Mouse (Mus musculus) neutrophil, adult 83 days (primary cell): Measurements from ENCODE around the gene Gemin8. TPM values are rescaled to one million over a fixed set of nuclear protein-coding genes. Genes with fewer than 3 reads are reported as not detected.

Experiments
- total RNA-seq, 2 experiments: library from RNA; stranded (reverse); gene quantifications; one replicate each; pipeline ENCODE4 v1.2.4; 2023

Gene Gemin8
- 1 to 10 TPM; 2.1 to 3.9 TPM for total RNA-seq

GRCm38 (mm10) chrX:166169892-166170799 lies at the start of gene Gemin8:
Gene Gemin8 (plus strand): TSS chrX:166170454.

DNA sequence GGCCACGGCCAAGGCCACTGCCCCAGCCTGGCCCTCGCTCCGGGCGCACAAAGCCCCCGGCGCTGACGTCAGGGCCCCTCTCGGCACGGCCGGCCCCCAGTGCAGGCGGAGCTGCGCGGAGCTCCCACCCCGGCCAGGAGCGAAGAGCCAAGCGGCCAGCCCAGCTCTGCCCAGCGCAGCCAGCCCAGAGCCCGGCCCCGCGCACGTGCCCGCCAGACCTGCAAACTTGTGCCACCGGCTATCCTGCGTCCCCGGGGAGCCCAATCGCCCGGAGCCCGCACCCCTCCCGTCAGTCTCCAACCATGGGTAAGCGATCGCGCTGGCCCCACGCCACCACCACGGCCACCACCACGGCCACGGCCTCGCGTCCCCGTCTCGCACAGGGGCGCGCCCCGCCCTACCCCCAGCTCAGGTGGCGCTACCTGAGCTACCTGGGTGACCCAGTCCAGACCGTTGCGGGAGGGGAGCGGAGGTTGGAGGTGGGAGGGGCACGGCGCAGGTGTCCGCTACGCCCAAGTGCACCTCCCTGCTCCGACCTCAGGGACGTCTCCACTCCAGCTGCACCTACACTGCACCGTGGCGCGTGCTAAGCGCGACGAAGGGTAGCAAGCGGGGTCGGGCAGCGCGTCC lies 68.7 kb downstream of the Gemin8 start, which contains the start of gene Gpm6b:
Gpm6b (plus strand) TSS at position 81 of the 630 bp plus-strand sequence.

Other genes with a start within 250 kb of the Gemin8 start
- gene Gpm6b, start 68.5 kb downstream of the Gemin8 start, total RNA-seq: not detected